Mouse (Mus musculus) bone marrow macrophage, adult 2 months (primary cell): Measurements from ENCODE around the gene Fbxw14.

ENCODE experiments used
- CTCF ChIP-seq: IDR thresholded peaks from 2 replicates; pipeline ENCODE4 v1.5.1; 2012; ENCODE audit warnings: low read depth, mild to moderate bottlenecking, low read length, moderate library complexity
- POLR2A ChIP-seq: IDR thresholded peaks from 2 replicates; pipeline ENCODE4 v1.6.1; 2012; ENCODE audit warnings: mild to moderate bottlenecking, low read depth, low read length, borderline replicate concordance

DNA sequence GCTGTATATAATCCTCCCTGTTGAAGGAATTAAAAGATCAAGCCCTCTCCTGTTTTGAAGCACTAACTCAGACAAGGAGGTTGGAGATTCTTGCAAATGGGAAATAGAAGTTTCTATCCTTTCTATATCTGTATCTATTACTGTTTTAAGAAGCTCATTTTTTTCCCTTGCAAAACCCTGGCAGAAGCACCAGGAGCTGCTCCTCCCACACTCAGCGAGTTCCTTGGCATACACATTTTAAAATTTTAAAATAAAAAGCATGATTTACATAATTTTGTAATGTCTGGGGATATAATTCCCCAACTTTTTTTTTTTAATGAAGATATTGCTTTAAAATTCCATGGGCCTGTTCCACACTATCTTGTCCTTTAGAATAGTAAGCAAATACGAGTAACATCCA is 24.4 kb downstream of the Fbxw14 start:
- no peak for TF ChIP-seq CTCF
- TF ChIP-seq POLR2A: no peak
